Mouse (Mus musculus) CD4-positive, CD25-positive, alpha-beta regulatory T cell, adult 2 months (primary cell): ENCODE data around the gene Snrpc.
A peak's percentile ranks its signal among the peaks of the same experiment; 100 is the strongest.

Experiments used
- DNase-seq: peaks from one replicate; pipeline ENCODE4 v3.0.0-alpha.2; 2012; ENCODE audit warnings: low read depth, low spot score

The Snrpc gene

DNA sequence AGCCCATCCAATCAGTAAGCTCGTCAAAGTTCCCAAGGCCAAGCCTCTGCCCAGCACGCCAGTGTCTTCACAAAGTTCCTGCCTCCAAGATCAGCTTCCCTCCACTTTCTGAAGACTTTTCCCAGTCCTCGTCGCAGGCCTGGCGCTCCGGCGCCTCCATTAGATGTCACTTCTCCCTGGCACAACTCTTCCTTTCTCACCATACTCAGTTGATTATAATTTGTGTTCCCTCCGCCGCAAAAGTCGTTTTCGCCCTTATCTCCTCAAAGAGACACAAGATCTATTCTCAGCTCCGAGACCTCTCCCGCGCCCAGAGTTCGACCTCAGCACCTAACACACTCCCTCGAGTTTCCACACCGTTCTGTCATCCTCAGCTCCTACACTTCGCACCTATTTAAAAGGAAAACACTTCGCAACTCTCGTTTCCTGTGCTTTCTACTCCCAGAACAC, 18.4 kb upstream of the Snrpc start:
- DNase-seq = no peak

DNA sequence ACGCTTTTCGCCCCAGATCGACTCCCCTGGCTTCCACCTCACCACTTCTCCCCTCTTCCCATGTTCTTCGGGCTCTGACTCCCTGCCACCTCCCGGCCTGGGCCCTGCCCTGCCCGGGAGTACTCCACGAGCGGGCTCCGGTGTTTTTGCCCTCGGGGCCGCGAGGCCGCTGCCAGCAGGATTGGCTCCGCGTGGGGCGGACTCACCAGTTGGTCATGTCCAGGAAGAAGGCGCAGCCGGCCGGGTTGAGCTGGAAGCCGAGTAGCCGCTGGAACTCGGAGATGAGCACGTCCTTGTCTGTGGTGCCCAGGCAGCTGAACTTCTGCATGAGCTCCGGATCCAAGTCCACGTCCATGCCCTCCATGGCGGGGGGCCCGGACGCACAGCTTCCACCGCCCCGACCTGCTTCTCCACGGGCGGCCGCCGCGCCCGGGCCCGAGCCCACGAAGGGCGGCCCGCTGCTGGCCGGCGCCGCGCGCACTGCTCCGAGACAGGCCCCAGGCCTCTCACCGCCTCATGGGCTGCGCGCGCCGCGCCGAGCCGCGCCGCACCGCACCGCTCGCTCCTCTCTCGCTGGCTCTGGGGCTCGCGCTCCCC, 17.9 kb upstream of the Snrpc start:
- DNase-seq = peak; percentile 48

DNA sequence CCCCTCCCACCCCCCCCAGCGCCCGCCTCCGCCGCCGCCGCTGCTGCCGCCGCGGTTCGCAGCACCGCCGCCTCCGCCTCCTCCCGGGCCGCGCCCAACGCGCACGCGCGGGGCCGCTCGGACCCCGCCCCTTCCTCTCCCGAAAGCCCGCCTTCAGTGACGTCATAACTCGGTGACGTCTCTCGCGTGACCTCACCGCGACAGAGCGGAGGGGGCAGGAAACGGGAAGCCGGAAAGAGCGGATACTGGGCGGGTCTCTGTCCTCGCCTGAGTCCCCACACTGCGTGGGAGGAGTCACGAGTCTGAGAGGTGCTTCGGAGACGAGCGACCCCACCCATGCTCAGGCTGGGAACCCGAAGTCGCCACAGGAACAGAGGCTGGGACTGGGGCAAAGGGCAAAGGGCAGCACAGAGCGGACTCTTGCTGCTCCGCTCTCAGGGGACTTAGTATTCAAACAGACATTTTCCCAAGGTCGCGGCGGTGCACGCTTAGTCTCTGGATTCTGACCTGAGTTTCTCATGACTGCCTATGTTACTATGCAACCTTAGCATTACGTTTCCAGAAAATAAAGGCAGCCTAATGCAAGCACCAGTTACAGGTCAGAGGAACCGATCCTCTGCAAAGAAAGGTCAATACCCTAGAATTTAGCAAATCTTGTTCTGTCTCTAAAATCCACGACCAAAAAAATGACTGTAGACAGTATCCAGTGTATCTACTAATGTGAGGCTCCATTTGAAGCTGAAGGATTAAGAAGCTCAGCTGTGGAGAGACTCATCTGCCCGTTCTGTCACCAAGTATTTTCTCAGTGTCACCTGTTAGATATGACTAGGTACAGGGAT, 17.2 kb upstream of the Snrpc start, which contains the start of gene D17Wsu92e:
Gene D17Wsu92e (minus strand): TSS at position 81 of the 839 bp plus-strand sequence.
- peak; percentile 100 for DNase-seq

DNA sequence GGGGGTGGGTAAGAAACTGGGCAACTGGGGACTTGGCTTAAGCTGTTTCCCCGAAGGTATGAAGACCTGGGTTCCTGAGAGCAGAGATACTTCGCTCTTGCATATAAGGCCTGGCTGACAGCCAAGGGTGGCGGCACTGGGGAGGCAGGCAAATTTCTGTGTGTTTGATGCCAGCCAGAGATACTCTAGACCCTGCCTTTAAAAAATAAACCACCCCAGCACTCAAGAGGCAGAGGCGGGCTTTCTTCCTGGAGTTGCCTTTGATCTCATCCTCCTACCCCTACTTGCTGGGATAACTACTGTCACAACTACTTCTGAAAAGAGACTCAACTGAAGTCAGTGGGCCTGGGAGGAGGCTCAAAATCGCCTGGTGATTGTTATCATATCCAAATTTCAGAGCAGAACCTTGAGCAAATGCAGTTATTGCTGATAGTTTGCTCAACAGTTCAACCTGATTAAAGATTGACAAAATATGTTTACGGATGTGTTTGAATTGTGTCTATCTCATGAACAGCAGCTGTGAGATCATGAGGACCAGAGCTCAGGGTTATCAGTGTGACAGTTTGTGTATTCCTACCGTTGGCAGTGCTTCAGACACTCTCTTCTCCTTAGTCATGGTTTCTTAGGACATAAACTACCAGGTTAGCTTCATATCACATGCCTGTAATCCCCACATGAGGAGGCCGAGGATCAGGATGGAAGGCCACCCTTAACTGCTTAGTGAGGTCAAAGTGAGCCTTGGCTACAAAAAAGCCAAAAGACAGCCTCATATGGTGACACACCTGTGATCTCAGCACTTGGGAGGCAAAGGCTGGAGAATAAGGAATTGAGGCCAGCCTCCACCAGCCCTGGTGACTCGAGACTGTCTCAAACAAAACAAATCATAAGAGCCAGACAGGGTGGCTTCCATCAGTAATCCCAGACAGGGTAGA, 16.3 kb upstream of the Snrpc start:
- DNase-seq = peak; percentile 74

DNA sequence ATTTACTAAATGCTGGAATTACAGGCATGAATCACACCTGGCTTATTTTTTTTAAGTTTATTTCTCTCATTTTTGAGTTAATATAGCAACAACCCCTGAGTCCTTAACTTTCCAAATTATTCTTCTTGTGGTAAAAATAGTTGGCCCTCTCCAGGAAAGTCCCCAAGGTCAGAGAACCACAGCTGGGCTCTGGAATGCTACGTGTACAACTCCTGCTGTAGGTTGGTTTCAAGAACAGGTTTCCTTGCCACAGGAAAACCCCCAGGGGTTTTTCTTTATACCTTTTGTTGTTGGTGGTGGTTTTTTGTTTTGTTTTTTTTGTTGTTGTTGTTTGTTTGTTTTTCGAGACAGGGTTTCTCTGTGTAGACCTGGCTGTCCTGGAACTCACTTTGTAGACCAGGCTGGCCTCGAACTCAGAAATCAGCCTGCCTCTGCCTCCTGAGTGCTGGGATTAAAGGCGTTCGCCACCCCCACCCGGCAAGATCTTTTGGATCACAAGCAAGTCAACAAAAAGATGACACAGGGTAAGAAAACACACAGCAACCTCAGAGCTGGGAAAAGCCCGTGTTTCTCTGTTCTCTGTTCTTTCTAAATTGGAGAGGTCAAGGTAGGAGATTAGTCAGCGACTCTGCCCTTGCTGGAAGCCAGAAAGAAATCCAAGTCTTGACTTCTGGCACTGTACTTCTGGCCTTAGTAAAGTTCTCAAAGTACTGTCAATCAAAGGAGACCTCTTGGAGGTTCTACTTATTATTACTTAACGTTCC, 14.6 kb upstream of the Snrpc start:
- DNase-seq = no peak

- peak; percentile 22 for DNase-seq
Measured at GRCm38 (mm10) chr17:27824941-27825340, 13.0 kb upstream of the Snrpc start.

- peak; percentile 59 for DNase-seq
Measured at GRCm38 (mm10) chr17:27825539-27825938, 12.4 kb upstream of the Snrpc start.

DNA sequence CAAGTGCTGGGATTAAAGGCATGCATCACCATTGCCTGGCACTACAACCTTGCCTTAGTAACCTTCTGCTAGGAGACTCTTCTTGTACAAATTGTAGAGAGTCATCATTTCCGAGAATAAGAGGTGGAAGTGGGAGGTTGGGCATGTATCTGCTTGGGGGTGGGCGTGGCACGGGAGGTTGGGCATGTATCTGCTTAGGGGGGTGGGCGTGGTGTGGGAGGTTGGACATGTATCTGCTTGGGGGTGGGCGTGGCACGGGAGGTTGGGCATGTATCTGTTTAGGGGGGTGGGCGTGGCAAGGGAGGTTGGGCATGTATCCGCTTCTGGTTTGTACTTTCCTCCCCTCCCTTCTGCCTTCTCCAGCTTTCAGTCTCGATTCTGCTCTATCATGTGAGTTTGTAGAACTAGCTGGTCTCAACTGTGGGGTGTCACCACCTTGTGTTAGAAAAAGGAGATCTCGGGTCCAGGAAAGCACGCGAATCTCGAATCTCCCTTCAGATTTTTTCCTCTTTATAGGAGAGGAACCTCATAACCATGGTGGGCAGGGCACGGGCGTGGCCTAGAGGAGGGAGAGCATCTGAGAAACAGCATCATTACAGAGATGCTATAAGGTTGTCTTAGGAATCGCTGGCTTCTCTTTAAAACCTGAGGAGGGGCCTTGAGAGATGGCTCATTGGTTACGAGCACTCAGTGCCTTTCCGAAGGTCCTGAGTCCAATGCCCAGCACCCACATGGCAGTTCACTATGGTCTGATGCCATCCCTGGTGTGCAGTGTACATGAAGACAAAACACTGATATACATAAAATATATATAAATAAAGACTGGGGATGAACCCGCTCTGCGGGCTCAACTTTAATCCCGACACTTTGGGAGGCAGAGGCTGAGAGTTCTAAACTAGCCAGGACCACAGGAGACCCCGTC, 11.7 kb upstream of the Snrpc start:
- peak; percentile 98 for DNase-seq

DNA sequence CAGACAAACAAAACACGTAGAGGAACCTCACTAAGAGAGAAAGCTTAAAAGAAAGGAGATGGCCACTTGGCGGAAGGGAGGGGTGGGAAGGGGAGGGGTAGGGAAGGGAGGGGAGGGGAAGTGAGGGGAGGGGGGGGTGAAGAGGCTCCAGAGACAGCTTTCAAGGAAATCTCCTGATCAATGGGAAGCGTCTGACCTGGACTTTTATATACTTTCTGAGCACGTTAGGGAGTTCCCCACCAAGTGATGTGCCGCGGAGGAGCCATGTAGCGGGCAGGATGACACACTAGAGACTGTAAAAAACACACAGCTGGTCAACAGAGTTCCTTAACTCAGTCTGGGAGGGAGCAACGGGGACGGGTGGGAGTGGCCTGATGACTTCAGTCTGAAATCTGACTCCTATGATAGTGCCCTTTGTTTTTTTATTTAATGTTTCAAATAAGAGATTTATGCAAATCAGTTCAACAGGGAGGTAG, 11.0 kb upstream of the Snrpc start:
- peak; percentile 74 for DNase-seq

DNA sequence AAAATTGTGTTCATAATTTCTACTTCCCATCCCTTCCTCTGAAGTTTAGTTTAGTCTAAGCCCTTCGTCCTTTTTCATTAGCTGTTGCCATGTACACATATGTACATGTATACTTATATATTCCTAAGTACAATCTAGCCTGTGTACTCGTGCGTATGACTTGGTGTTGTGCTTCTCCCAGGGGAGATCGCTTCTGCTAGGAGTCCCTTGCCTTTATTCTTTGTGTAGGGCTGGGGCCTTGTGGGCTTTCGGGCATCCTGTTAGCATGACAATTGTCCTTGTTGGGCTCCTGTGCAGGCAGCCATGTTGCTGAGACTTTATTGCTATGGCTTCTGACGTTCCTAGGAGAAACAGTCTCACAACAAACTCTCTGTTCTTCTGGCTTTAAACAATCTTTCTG, 10.4 kb upstream of the Snrpc start:
- DNase-seq = no peak

- DNase-seq = peak; percentile 67
Measured at GRCm38 (mm10) chr17:27830411-27830810, 7.5 kb upstream of the Snrpc start.

DNA sequence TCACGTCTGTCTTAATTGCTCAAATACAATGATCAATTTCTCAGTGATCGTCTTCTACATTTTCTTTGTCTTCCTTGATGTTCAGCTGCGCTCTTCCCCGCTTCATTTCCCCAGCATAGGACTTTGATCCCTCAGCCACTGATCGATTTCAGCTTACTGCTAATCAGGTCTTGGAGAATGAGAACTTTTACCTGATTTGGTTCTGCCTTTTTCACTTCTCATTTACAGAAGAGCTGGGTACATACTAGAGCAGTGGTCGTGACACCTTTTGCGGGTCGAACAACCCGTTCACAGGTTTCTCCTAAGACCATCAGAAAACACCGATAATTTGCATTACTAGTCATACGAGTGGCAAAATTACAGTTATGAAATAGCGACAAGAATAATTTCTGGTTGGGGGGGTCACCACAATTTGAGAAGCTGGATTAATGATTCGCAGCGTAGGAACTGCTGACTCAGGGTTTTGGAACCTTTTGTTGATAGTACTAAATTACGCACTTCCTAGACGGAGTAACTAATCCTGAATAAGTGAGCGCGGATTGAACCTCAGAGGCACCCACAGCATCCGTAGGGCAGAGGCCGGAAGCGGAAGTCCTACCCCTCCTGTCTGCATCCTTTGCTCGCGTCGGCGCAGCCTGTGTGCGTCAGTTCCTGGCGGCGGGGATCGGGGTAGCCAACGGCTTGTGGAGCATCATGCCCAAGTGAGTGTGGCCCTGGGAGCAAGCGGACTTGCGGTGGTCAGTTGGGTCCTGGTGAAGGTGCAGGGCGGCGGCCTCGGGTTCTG, 1.7 kb downstream of the Snrpc start:
- DNase-seq = peak; percentile 97

DNA sequence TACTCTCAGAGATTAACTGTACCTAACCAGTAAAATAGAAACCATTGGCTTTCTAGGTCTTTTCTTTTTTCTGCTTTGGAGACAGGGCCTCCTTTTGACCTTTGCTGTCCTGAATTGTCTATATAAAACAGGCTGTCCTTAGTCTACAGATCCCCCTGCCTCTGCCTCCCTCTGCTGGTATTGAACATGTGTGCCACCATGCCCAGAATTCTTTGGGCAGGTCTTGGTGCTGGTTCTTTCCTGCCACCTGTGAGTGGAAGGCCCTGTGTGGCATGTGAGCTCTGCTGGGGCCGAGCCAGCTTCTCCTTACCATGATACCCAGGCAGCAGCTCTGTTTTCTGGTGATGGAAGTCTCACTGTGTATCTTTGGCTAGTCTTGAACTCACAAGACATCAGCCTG, 10.4 kb downstream of the Snrpc start:
- DNase-seq = no peak

- no peak for DNase-seq
Measured at GRCm38 (mm10) chr17:27851076-27851475, 13.1 kb downstream of the Snrpc start.

DNA sequence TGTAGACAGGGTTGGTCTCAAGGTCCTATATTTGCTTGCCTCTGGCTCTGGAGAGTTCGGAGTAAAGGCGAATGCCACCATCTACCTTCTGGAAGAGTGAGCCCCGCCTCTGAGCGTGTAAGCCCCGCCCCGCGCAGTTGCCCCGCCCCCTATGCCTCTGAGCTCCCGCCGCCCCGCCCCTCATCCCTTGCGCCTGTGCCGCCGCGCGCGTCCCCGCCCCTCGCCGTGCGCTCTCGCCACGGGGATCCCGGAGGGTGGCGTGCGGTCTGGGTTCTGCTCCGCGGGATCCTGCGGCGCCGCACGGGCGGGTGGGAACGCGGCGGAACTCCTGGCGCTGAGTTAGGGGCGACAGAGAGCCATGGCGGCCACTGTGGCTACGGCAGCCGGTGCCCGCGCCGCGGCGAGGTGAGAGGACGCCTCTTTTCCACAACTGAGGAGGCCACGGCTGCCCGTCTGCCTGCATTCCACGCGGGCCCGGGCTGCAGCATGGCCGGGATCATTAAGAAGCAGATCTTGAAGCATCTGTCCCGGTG, 18.4 kb downstream of the Snrpc start, which contains the start of gene Uhrf1bp1:
Gene Uhrf1bp1 (plus strand): TSS at position 177 of the 533 bp plus-strand sequence.
- peak; percentile 93 for DNase-seq

GRCm38 (mm10) chr17:27856798-27857648, 19.1 kb downstream of the Snrpc start:
- peak; percentile 47 for DNase-seq

GRCm38 (mm10) chr17:27857649-27858475, 19.9 kb downstream of the Snrpc start:
- no peak for DNase-seq
